Mouse (Mus musculus) forebrain, postnatal 0 days (tissue): ENCODE data around the gene C2cd2. TPM values are rescaled to one million over a fixed set of nuclear protein-coding genes. Genes with fewer than 3 reads are reported as not detected.

ENCODE experiments used
- ATAC-seq: fragments of 200-750 bp; cut with Nextera tagmentation; 2 replicates; pipeline ENCODE4 v1.8.0; 2017; ENCODE audit warnings: mild to moderate bottlenecking, moderate library complexity
- DNase-seq: peaks from one replicate; pipeline ENCODE4 v3.0.0-alpha.2; 2015
- H3K27ac ChIP-seq: fragments of 300-500 bp; sonication (generic); 2 replicates; pipeline ENCODE4 v1.5.1; 2014; ENCODE audit warnings: low read depth, mild to moderate bottlenecking, antibody characterized with exemption, low read length, moderate library complexity, mixed read lengths
- H3K27me3 ChIP-seq: fragments of 300-500 bp; sonication (generic); 2 replicates; pipeline ENCODE4 v1.6.1; 2014; ENCODE audit warnings: mild to moderate bottlenecking, low read length, mixed read lengths; ENCODE audit not compliant: insufficient read depth
- H3K36me3 ChIP-seq: fragments of 300-500 bp; sonication (generic); 2 replicates; pipeline ENCODE4 v1.6.1; 2014; ENCODE audit warnings: mild to moderate bottlenecking, moderate library complexity; ENCODE audit not compliant: insufficient read depth
- H3K4me1 ChIP-seq: fragments of 300-500 bp; sonication (generic); 2 replicates; pipeline ENCODE4 v1.6.1; 2014; ENCODE audit warnings: antibody characterized with exemption; ENCODE audit not compliant: insufficient read depth
- H3K4me2 ChIP-seq: fragments of 300-500 bp; sonication (generic); 2 replicates; pipeline ENCODE4 v1.6.1; 2014; ENCODE audit warnings: low read depth, mild to moderate bottlenecking, moderate library complexity
- H3K4me3 ChIP-seq: fragments of 300-500 bp; sonication (generic); 2 replicates; pipeline ENCODE4 v1.5.1; 2014; ENCODE audit warnings: low read depth, low read length, mixed read lengths
- H3K9ac ChIP-seq: fragments of 300-500 bp; sonication (generic); 2 replicates; pipeline ENCODE4 v1.6.1; 2014; ENCODE audit warnings: mild to moderate bottlenecking
- H3K9me3 ChIP-seq: fragments of 300-500 bp; sonication (generic); 2 replicates; pipeline ENCODE4 v1.6.1; 2016; ENCODE audit warnings: low read length
- CTCF ChIP-seq: sonication (generic); IDR thresholded peaks from 2 replicates; pipeline ENCODE4 v1.5.1; 2016; ENCODE audit warnings: antibody characterized with exemption, control low read depth, low read depth
- WGBS: fragments of 180-500 bp; shearing (Covaris S2); extraction: QIAGEN DNeasy Blood & Tissue Kit; methylation state at CpG from one replicate; pipeline ENCODE4 v1.1.7; 2014; 5-methylcytosine and 5-hydroxymethylcytosine counted together
- microRNA-seq, 2 experiments: library from miRNA; unstranded; fragments of <30 nt; microRNA quantifications; one replicate each; pipeline ENCODE4; 2016
- polyA plus RNA-seq: library from polyadenylated mRNA; unstranded; fragments of >200 nt; fragmentation: Nextera tagmentation; extraction: Ambion mirVana; gene quantifications from 2 replicates; pipeline ENCODE4 v1.2.1, GENCODE M21; 2015
- total RNA-seq: library from RNA; depleted of rRNA; stranded (reverse); fragments of >200 nt; gene quantifications from 2 replicates; pipeline ENCODE4 v1.2.3, GENCODE M21; 2014; rRNA removed

The C2cd2 gene
- total and polyA plus RNA-seq, 2 experiments from 2014 or later: 11.9 to 13.3 TPM

- TF ChIP-seq CTCF: no peak
- Histone ChIP-seq H3K36me3 (peaks cover 51% of the 10 kb centered on the region), H3K27me3 (no peaks in the 10 kb centered on the region), H3K4me2 (no peak overlapping the region), H3K4me3 (no peak overlapping the region), H3K4me1 (no peaks in the 10 kb centered on the region), H3K27ac (no peak overlapping the region), H3K9me3 (no peaks in the 10 kb centered on the region), H3K9ac (no peak overlapping the region)
- ATAC-seq (no peak), DNase-seq (no peak)
- WGBS: 94% methylated on average over 6 of the region's 6 CpGs
Observed at GRCm38 (mm10) chr16:97823311-97824007, 138.9 kb downstream of the C2cd2 start.

- H3K27ac ChIP-seq: no peak overlapping the region
- no peaks in the 10 kb centered on the region for H3K9me3 ChIP-seq
- 88% methylated on average over 4 of the region's 4 CpGs for WGBS
- no peak for ATAC-seq
- no peak overlapping the region for H3K9ac ChIP-seq
- no peaks in the 10 kb centered on the region for H3K27me3 ChIP-seq
- H3K4me1 ChIP-seq: no peaks in the 10 kb centered on the region
- H3K36me3 ChIP-seq: peaks cover 63% of the 10 kb centered on the region
- no peak overlapping the region for H3K4me2 ChIP-seq
- H3K4me3 ChIP-seq: no peak overlapping the region
- DNase-seq: no peak
- TF ChIP-seq CTCF: no peak
Observed at GRCm38 (mm10) chr16:97819532-97819931, 142.9 kb downstream of the C2cd2 start.

- H3K9ac ChIP-seq: no peak overlapping the region
- H3K36me3 ChIP-seq: peaks cover 72% of the 10 kb centered on the region
- no peaks in the 10 kb centered on the region for H3K4me1 ChIP-seq
- no peak for ATAC-seq
- no peak overlapping the region for H3K27ac ChIP-seq
- TF ChIP-seq CTCF: no peak
- no peaks in the 10 kb centered on the region for H3K9me3 ChIP-seq
- WGBS: 95% methylated on average over 1 of the region's 1 CpGs
- no peak for DNase-seq
- no peak overlapping the region for H3K4me2 ChIP-seq
- H3K27me3 ChIP-seq: no peaks in the 10 kb centered on the region
- no peak overlapping the region for H3K4me3 ChIP-seq
Observed at GRCm38 (mm10) chr16:97817414-97817813, 145.0 kb downstream of the C2cd2 start.

DNA sequence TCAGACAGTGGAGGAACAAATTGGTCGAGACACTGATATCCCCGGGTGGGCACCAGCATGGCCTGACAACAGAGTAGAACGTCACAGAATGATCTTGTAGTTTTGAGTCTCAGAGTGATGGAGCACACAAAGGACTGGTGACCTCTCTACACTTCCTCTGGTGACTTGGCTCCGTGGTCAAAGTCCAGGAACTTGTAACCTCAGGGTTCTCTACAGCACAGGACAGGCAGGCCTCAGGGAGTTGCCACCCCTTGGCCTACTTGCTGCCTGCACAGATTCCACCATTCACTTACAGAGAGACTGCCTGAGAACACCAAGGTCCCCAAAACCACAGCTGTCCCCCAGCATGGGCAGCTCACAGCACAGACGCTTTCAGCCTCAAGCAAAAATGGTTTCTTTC is 147.1 kb downstream of the C2cd2 start:
- ATAC-seq (no peak), DNase-seq (no peak)
- no peak overlapping the region for H3K4me2 ChIP-seq
- H3K27me3 ChIP-seq: no peaks in the 10 kb centered on the region
- peaks cover 77% of the 10 kb centered on the region for H3K36me3 ChIP-seq
- no peaks in the 10 kb centered on the region for H3K9me3 ChIP-seq
- no peak overlapping the region for H3K4me3 ChIP-seq
- no peak for TF ChIP-seq CTCF
- 90% methylated on average over 5 of the region's 5 CpGs for WGBS
- no peak overlapping the region for H3K9ac ChIP-seq
- H3K27ac ChIP-seq: no peak overlapping the region
- no peaks in the 10 kb centered on the region for H3K4me1 ChIP-seq

GRCm38 (mm10) chr16:97814060-97814459 is 148.3 kb downstream of the C2cd2 start:
- Histone ChIP-seq H3K4me2 (no peak overlapping the region), H3K36me3 (peaks cover 77% of the 10 kb centered on the region), H3K4me3 (no peak overlapping the region), H3K4me1 (no peaks in the 10 kb centered on the region), H3K27ac (no peak overlapping the region), H3K27me3 (no peaks in the 10 kb centered on the region), H3K9me3 (no peaks in the 10 kb centered on the region), H3K9ac (no peak overlapping the region)
- WGBS: 99% methylated on average over 2 of the region's 2 CpGs
- no peak for ATAC-seq
- TF ChIP-seq CTCF: no peak
- DNase-seq: no peak

- WGBS: 96% methylated on average over 3 of the region's 3 CpGs
- no peaks in the 10 kb centered on the region for H3K4me1 ChIP-seq
Observed at GRCm38 (mm10) chr16:97808881-97809280, 153.5 kb downstream of the C2cd2 start.

GRCm38 (mm10) chr16:97805646-97806045 is 156.8 kb downstream of the C2cd2 start:
- ATAC-seq: no peak
- no peak overlapping the region for H3K4me3 ChIP-seq

More at GRCm38 (mm10) chr16:97808881-97809280, 153.5 kb downstream of the C2cd2 start:
- no peak overlapping the region for H3K9ac ChIP-seq
- H3K36me3 ChIP-seq: peaks cover 86% of the 10 kb centered on the region
- ATAC-seq (no peak), DNase-seq (no peak)
- H3K4me3 ChIP-seq: no peak overlapping the region
- no peak overlapping the region for H3K27ac ChIP-seq
- no peak overlapping the region for H3K4me2 ChIP-seq
- no peaks in the 10 kb centered on the region for H3K9me3 ChIP-seq
- no peaks in the 10 kb centered on the region for H3K27me3 ChIP-seq
- TF ChIP-seq CTCF: no peak

More at GRCm38 (mm10) chr16:97805646-97806045, 156.8 kb downstream of the C2cd2 start:
- H3K36me3 ChIP-seq: peaks cover 71% of the 10 kb centered on the region
- no peak overlapping the region for H3K27ac ChIP-seq
- DNase-seq: no peak
- 92% methylated on average over 3 of the region's 3 CpGs for WGBS
- no peaks in the 10 kb centered on the region for H3K27me3 ChIP-seq
- H3K9ac ChIP-seq: no peak overlapping the region
- TF ChIP-seq CTCF: no peak
- no peaks in the 10 kb centered on the region for H3K9me3 ChIP-seq
- no peaks in the 10 kb centered on the region for H3K4me1 ChIP-seq
- no peak overlapping the region for H3K4me2 ChIP-seq

Small RNA genes lying within 50 kb of the gene (microRNA-seq; reads per million reads assigned to microRNA genes)
- gene Mir6964: 0 to 0.24 reads per million in 2 experiments

Other genes with a start within 250 kb of the C2cd2 start
- 1.0 and 1.6 TPM in 2 replicates for gene Ripk4, start 198.8 kb downstream of the C2cd2 start, total RNA-seq
- gene Ripk4, start 198.8 kb downstream of the C2cd2 start, polyA plus RNA-seq: 0.83 and 0.93 TPM in 2 replicates
- 14.8 and 18.3 TPM in 2 replicates for gene Prdm15, start 110.7 kb downstream of the C2cd2 start, total RNA-seq
- gene Prdm15, start 110.7 kb downstream of the C2cd2 start, polyA plus RNA-seq: 2.6 and 4.2 TPM in 2 replicates
- 29.7 and 32.9 TPM in 2 replicates for gene Zbtb21, start within 50 bp of the C2cd2 start, total RNA-seq
- gene Zbtb21, start within 50 bp of the C2cd2 start, polyA plus RNA-seq: 9.0 and 9.1 TPM in 2 replicates
- gene B230307C23Rik, start 34.7 kb upstream of the C2cd2 start, total RNA-seq: 20.5 and 24.2 TPM in 2 replicates
- gene B230307C23Rik, start 34.7 kb upstream of the C2cd2 start, polyA plus RNA-seq: 22.4 and 23.2 TPM in 2 replicates
- gene A630089N07Rik, start 119.9 kb upstream of the C2cd2 start, total RNA-seq: 6.8 and 10.2 TPM in 2 replicates
- gene A630089N07Rik, start 119.9 kb upstream of the C2cd2 start, polyA plus RNA-seq: 6.5 and 8.0 TPM in 2 replicates